Mouse (Mus musculus): ENCODE measurements around the gene Syngr2.

GRCm38 (mm10) chr11:117769683-117770047, 39.8 kb upstream of the Syngr2 start:
- TF ChIP-seq TAL1 (IDR thresholded peaks at IDR 0.05; ENCODE audit: low read length) = no peak
- TF ChIP-seq GATA1 (IDR thresholded peaks at IDR 0.05; ENCODE audit: low read length) = no peak
